8 mouse cellular contexts compared by ENCODE assay signal in genomic region chr3:152958358-152959150, GRCm38 (mm10). TPM values are rescaled to one million over a fixed set of nuclear protein-coding genes. Genes with fewer than 3 reads are reported as not detected.
DNase-seq lines count a peak whose midpoint lies in the region; ATAC-seq lines count a peak whose summit lies in the region.

No protein-coding gene starts in this region.

- DNase-seq in ovary, postnatal 14 days (ENCODE audit: low spot score), result peak; percentile 34
- DNase-seq in ovary, postnatal 10 days (ENCODE audit: low spot score), result no peak
- peak; percentile 50 for DNase-seq in WW6 (ENCODE audit: low read depth, low spot score)
- DNase-seq in cerebellum, adult 8-10 months, result peak; percentile 38
- DNase-seq in left cerebral cortex, postnatal 4 days, result peak; percentile 79
- peak; percentile 81 for DNase-seq in retina, embryonic 14.5 days (ENCODE audit: low spot score)
- peak; percentile 87 for DNase-seq in thymus, postnatal 4 days

- peak; percentile 50 for ATAC-seq in granulocyte monocyte progenitor cell, adult 5-6 weeks (replicated peaks; ENCODE audit: poor library complexity, severe bottlenecking)

- intact Hi-C loops in left cerebral cortex, postnatal 4 days (cut with DNase I), result loop anchor here (10.0 kb wide), 1 partner anchor 164 kb away; no protein-coding TSS in a partner anchor

RNA-seq across cellular contexts. Expression of gene St6galnac5, which starts 23.5 kb away (rescaled TPM):
- not detected in 2 replicates for total RNA-seq in granulocyte monocyte progenitor cell, adult 5-6 weeks (2014; fragmentation: Nextera tagmentation)
- total RNA-seq in granulocyte monocyte progenitor cell, adult 5-6 weeks (2017), result not detected in 2 replicates
- 10 to 100 TPM; 50.0 to 62.1 TPM for total RNA-seq in left cerebral cortex, postnatal 4 days (2021)

Comparison
In these comparisons a context has a peak if more than half of its experiments do, and no peak if none do; other contexts are left out.
1. RNA of gene St6galnac5, which starts 23.5 kb away (total RNA-seq): 50.0 to 62.1 TPM in left cerebral cortex, postnatal 4 days; not detected in granulocyte monocyte progenitor cell, adult 5-6 weeks; every median in the first group is over 10 times any median in the second.